Mouse (Mus musculus) retina, postnatal 7 days (tissue): ENCODE measurements around the gene 5330417H12Rik.
A peak's percentile ranks its signal among the peaks of the same experiment; 100 is the strongest.

ENCODE experiments used
- DNase-seq: peaks from one replicate; pipeline ENCODE4 v3.0.0-alpha.2; 2012; ENCODE audit warnings: low read depth, low spot score

Gene 5330417H12Rik

GRCm38 (mm10) chr7:107628383-107628782 is 3.4 kb upstream of the 5330417H12Rik start:
- no peak for DNase-seq

DNA sequence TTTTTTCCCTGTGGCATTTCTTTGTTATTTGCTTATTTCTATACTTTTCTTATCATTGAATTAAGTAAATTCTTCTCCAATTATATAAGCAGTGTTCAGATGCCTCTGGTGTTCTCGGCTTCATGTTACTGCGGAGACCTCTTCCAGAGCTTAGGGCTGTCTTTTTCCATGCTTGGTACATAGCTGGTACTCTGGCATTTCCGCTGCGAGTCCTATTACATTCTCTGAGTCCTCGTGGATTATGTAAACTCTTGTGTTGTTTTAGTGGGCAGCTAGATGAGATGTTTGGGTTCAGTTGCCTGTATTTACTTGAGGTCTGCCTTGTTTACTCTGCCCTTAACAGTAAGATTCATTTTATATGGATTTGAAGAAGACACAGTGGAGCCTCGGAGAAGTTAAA is 820 bp upstream of the 5330417H12Rik start:
- DNase-seq = no peak

DNA sequence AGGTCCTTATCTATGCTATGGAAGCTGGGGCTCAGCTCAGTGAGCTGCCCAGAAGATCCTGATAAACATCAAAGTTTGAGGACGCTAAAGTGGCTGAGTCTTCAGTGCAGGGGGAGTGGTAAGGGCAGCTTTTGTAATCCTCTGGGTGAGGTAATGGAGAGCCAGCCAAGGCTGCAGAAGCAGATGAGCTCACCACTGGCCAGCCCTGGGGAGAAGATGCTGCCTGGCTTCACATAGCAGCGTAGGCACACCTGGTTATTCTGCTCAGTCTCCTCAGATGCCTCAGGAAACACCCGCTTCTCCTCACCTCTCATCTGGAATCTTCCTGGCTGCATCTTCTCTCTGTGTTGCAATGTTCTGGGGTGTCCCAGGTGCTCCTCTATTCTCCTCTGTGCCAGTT is 529 bp downstream of the 5330417H12Rik start:
- DNase-seq = no peak

DNA sequence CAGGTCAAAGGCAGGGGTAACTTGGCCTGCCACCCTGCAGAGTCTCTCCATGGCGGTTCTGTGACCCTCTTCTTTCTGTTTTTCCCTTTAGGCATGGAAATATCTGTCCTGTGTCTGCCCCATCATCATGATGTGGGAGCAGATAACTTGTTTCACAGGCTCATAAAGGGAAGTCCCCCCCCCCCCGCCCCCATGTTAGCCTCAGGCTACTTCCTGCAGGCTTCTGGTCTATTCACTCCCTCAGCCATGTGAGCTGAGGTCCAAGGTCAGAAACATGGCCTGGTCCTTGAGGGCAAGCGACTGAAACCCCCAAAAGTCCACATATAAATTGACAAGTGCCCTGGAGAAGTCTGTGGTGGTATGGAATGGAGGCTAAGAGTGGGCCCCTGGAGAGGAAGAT is 4.8 kb downstream of the 5330417H12Rik start:
- no peak for DNase-seq

DNA sequence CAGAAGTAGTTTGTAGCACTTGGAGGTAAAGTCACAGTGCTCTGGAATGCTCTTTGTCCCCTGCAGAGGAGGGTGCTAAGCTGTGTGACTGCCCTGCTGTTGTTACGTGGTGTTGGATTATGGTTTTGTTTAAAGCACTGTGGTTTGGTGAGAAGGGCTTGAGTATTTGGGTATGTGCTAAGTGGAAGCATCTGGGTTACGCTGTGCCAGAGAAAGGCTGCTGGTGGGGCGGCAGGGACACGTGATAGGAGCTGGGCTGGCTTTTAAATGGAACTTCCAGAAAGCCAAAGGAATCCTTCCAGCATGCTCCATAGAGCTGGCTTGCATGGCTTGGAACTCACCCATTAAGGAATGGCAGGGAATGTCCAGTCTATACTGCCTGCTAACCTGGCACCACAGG is 5.7 kb downstream of the 5330417H12Rik start:
- no peak for DNase-seq

DNA sequence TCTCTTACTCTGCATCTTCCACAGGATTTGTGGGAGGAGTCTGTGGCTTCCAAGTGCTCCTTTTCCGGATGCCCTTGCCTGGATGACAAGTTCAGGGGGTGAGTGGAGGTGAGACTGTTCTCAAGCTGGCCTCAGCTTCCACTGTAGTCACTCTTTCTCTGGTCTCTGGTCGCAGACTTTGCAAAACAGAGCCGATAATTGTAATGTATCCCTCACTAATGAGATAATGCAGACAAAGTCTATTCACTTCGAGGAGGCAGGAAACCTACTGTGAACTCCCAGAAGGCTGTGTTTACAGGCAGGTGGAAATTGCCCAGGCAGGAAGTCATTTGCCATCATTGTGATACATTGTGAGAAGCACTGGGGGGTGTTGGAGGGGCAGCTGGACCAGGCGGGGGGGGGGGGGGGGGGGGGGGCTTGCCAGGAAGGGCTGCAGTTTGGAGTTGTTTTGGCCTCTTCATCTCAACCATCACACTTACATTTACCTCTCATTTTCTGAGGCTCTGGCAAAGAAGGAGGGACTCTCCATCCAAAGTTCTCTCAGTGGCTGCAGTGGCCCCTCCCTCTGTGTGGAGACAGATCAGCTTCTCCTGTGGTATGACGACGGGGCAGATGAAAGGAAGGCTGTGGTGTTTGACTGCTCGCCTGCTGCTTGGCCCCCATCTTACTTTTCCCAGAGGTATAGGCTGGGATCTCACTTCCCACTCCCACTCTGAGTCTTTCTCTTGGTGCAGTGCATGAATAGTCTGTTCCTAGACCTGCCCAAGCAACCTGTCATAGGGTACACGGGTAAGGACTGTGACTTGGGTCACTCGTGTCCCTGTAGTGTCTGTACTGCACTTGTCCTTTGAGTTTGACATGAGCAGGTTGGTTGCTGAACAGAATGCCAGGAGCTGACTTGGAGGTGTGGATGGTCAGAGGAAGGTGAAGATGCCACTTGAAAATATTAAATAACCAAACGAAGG is 6.7 kb downstream of the 5330417H12Rik start:
- DNase-seq = no peak

DNA sequence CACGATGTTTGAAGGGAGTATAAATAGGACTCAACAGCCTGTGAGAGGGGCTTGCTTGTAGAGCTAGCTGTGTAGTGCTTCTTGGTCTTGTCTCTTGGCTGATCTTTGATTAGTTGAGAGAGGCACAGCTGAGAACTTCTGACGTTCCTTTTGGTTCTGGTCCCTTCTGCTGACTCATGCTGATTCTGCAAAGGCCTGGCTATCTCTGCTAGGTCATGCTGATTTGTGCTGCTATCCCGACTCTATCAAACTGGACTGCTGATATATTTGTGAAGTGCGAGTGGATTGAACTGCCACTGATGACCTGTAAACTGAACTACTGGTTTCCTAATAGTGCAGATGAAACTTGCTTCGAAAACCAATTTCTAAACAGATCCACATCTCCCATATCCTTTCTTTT is 14.1 kb downstream of the 5330417H12Rik start:
- no peak for DNase-seq

DNA sequence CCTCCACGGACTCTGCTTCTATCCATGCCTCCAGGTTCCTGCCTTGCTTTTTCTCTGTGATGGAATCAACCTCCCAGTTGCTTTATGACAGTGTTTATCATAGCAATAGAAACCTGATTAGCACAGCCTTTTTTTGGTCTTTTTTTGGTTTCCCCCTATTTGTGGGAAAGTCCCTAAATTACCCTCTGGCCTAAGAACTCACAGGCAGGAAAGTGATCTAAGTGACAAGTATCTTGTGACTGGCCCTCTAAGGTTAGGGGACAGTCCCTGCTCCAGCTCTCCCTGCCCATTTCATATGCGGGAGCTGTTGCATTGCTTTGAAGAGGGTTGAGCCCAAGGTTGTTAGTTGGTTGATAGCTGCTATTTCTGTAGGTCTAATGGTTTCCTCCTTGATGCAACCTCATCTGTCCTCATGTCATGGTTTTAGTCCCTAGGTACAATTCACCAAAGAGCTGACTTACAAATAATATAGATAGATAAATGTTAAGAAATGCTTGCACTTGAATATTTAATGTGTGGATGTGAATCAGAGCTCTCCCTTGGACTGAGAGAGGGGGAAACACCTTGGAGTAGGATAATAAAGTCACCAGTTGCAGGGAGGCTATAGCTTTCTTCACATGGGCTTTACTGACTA is 15.2 kb downstream of the 5330417H12Rik start:
- no peak for DNase-seq

DNA sequence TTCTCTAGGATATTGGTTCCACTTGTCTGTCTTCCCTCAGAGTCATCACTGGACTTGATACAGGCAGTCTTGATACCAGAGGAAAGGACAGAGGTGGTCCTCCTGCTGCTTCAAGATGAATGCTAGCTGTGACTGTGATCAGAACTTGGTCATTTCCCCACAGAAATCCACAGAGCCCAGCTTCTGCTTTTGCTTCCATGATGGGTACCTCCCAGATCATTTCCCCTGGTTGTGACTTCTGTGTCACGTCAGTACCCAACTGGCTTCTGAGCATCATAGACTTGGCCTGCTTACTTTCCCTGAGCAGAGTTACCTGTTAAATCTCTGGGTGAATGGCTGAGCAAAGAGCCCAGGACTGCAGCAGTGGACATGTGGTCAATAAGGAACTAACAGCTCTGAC is 17.2 kb downstream of the 5330417H12Rik start:
- no peak for DNase-seq

DNA sequence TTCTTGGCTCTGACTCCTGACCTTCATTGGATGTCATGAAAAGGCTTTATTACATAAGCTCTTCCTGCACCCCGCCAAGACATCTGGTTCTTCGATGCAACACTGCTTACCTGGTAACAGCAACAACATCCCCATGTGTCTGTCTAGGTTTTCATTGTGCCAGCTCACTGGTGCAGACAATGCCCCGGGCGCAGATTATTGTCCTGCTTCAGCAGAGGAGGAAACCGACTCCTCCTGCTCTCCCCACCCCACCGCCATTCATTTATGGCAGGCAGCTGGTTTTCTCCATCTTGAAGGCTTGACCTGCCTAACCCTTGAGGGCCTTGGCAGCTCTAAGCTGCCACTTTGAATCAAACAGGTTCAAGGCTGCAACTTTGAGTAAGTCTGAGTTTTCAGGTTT is 22.0 kb downstream of the 5330417H12Rik start:
- DNase-seq = no peak

- DNase-seq = no peak
These were observed 22.5 kb downstream of the 5330417H12Rik start for GRCm38 (mm10) chr7:107602505-107602904.

DNA sequence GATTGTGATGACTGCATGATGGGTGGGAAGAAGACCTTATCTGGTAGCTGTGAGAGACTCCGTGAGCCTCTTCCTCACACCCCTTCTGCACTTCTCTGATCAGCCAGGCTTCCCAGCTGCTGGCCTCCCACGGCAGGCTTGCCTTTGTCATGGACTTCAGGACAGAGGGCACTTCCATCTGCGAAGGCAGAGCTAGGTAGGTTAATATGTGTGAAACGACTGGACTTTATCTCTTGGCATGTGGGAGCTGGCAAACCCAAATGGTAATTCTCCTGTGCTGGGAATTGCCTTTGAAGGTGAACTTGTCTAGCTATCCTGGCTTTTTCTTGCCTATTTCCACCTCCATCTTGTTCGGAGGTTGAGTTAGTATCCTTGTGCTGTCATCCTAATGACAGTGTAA is 24.3 kb downstream of the 5330417H12Rik start:
- DNase-seq = no peak

DNA sequence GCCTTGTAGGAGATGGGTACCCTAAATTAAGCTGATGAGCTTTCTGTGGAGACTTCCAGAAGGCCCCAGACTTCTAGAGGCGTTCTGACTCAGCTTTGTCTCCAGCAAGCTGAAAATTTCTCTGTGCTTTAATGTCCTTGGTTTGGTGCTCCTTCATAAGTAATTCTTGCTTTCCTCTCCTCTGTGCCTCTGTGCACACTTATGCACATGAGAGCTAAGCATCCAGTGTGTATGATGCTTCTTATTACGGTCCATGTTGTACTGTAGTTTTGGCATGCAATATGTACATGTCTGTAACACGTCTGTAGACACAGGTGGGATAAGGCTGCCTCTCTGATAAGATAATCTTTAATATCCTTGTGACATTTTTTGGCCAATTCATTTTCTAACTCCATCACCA is 27.0 kb downstream of the 5330417H12Rik start:
- DNase-seq = no peak

- DNase-seq = no peak
These were observed 28.2 kb downstream of the 5330417H12Rik start for GRCm38 (mm10) chr7:107596753-107597152.

- DNase-seq = no peak
These were observed 29.5 kb downstream of the 5330417H12Rik start for GRCm38 (mm10) chr7:107595426-107595825.

DNA sequence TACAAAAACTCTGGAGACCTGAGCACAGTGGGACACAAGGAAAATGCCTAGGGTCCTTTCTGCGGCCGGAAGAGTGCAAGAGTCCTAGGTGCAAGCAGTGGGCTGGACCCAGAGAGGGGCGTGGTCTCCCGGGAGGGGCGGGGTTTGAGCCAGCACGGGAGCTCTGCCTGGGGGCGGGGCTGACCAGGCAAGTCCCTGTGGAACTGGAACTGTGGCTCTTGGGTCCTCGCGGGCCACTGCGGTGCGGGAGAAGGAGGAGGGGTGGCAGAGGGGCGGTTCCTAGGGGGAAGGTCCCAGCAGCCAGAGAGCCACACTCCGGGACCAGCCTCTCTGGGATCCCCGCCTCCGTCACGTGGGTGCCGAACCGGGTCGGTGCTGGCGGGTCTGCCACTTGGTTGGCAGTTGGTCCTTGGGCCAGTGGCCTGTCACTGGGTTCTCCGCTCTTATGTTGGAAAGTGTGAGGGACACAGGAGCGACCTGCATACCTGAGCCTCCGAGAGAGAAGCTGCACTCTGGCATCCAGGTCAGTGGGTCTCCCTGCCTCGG is 30.0 kb downstream of the 5330417H12Rik start, which contains the start of gene Ppfibp2:
Gene Ppfibp2 (plus strand): TSS at position 351 of the 546 bp plus-strand sequence.
- peak; percentile 62 for DNase-seq

DNA sequence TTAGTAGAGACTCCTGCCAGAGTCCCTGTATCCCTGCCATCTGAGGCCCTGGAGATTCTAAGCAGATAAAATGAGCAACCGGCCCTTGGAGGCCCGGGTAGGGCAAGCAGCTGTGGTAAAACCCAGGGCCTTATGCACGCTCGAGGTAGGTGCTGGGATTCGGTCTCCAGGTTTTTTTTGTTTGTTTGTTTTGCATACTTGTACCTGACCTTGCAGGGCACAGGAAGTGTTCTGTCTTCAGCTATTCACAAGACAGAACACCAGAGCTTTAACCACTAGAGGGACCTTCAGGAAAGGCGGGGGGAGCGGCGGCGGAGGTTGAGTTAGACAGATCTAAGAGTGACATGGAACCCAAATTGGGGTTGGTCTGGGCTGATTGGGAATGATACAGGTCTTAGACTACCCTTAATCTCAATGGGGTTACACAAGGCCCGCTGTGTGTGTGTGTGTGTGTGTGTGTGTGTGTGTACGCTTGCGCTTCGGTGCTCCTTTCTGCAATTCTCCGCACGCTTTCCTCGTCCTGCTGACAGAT is 30.6 kb downstream of the 5330417H12Rik start:
- no peak for DNase-seq

- no peak for DNase-seq
These were observed 31.1 kb downstream of the 5330417H12Rik start for GRCm38 (mm10) chr7:107593904-107594303.

- no peak for DNase-seq
These were observed 32.3 kb downstream of the 5330417H12Rik start for GRCm38 (mm10) chr7:107592641-107593040.

- no peak for DNase-seq
These were observed 50.7 kb downstream of the 5330417H12Rik start for GRCm38 (mm10) chr7:107574276-107574675.
